Mouse (Mus musculus) embryo, embryonic 11.5 days (tissue): Measurements from ENCODE around the gene Gnaz.

Experiments used
- DNase-seq: peaks from one replicate; pipeline ENCODE4 v3.0.0-alpha.2; 2012; ENCODE audit warnings: low read depth, low spot score

Gene Gnaz

DNA sequence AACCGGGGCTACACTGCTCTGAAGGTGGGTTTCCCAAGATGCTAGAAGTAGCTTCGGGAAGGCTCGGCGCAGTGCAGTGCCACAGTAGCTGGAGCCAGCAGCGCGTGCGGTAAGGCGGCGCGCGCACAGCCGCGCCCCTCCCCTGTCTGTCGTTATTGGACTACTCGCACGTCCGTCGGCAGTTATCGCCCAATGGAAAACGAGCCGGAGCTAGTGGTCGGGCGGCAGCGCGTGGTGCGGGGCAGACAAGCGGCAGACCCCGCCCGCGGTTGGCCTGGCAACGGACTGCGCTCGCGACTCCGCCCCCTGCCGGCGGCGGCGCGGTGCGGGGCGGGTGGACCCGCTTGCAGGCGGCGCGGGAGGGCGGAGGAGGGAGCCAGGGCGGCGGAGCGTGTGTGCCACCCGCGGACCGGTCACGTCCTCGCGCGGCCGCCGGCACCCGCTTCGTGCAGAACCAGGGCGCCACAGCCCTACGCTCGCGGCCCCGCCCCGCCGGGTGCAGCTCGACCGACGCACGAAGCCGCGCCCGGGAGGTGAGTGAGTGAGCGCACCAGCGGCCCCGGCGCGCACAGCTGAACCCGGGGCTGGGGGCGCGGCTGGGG lies at the start of gene Gnaz:
Gene Gnaz, plus strand, starts transcription at position 328 of the 602 bp plus-strand sequence.
- DNase-seq = peak; percentile 94

DNA sequence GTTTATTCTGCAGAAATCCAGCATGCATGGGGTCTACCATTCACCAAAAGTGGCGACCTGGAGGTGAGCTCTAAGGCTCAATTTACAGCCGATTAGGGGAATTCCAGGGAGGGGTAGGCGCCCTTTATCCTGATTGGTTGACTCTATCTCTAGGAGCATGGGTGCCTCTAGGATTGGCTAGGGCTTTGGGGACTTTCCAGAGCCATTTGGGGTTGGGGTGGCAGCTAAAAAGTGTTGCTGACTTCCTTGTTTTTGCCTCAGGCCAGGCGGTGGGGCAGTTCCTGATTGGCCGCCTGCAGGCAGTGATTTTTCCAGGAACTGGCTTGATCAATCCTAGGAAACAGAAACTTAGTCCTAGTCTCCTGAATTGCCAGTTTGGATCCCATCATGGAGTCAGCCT lies 47.7 kb upstream of the Gnaz start:
- no peak for DNase-seq

DNA sequence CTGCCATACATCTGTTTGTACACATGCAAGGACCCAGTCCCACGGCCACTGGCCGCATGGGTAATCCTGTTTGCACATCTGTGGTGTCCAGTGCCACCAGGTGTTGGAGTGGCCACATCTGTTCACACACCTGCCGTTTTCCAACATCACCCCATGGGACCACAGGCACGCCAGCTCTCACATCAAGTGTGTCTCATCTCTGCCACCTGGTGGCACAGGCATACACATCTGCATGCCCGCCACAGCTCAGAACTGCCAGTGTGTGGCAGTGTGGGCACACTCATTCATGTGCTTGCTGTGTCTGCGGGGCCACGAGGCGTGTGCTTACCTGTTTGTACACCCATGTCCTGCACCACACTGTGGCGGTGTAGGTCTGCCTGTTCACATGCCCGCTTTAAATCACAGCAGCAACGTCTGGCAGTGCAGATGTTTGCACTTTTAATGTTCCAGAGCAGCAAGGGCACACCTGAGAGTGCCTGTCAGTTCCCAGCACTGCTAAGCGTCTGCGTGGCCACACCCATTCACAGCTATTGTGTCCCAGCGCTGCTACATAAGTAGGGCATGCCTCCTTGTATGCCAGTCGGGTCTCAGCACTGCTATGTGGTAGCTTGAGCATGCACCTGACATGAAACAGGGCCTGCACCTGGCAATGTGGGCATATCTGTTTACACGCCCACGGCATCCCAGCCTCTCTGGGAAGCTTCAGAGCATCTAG lies 46.0 kb upstream of the Gnaz start:
- no peak for DNase-seq

DNA sequence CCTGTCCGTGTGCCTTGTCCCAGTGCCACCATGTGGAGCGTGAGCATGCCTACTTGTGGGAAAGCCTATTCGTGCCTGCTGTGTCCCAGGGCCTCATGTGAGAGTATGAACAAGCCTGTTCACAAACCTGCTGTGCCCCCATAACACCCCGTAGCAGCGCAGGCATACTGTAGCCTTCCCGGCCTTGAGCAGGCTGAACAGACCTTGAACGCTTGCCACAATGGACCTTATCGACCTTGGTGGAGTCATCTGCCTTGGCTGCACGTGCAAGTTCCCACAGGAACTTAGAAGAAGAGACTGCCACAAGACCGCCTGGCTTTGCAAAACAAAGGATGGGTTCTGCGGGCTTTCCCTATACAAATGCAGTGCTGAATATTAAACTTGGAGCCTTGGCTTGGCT lies 45.4 kb upstream of the Gnaz start:
- no peak for DNase-seq

DNA sequence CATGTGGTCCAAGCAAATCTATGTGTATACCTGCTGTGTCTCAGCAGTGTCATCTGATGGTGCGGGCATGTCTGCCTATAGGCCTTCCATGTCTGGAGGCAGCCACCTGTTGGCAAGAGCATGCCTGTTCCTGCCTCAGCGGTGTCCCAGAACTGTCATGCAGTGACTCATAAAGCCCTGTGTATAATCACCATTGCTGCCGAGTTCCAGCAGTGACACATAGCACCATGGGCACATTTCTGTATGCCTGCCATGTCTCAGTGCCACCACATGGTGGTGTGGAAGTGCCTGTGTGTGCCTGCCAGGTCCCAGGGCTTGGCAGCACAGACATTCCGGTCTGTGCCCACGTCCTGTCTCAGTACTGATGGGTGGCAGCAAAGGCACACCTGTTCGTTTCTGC lies 44.2 kb upstream of the Gnaz start:
- no peak for DNase-seq

DNA sequence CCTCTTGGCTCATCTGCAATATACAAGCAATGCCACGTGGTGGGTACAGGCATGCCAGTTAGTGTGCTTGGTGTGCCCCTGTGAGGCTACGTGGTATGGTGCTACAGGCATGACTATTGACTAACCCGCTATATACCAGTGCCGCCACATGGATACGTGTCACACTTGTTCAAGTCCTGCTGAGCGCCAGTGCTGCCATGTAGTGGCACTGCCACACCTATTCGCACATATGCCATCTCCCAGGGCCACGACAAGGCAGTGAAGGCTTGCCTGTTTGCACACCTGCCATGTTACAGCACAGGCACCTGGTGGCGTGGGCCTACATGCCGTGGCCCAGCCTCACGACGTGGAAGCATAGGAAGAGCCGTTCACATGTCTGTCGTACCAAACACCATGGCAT lies 42.7 kb upstream of the Gnaz start:
- DNase-seq = no peak

DNA sequence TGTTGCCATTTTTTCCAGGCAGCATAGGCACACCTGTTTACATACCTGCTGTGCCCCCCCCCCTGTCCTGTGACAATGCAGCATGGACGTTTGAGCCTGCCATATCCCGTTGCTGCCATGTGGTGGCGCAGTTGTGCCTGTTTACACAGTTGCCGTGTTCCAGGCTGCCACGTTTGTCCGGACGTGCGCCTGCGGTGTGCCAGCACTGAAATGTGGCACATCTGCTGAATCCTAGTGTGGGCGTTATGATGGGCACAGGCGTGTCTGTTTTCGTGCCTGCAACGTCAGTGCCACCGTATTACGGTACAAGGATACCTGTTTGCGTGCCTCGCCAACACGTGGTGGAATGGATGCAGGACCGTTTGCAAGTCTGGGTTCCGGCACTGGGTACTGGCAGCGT lies 41.7 kb upstream of the Gnaz start:
- no peak for DNase-seq

DNA sequence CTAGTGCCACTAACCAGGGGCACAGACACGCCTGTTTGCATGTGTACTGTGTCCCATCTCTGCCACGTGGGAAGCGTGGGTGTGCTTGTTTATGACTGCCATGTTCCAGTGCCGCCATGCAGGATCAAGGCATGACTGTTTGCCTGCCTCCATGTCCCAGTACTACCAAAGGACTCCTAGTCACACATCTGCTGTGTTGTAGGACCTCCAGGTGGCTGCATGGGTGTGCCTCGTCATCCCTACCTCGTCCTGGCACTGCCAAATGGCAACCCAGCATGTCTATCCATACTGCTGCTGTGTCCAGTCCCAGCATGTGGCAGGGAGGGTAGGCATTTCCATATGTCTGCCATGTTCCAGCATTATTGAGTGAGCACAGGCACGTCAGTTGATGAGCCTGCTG lies 38.7 kb upstream of the Gnaz start:
- no peak for DNase-seq

DNA sequence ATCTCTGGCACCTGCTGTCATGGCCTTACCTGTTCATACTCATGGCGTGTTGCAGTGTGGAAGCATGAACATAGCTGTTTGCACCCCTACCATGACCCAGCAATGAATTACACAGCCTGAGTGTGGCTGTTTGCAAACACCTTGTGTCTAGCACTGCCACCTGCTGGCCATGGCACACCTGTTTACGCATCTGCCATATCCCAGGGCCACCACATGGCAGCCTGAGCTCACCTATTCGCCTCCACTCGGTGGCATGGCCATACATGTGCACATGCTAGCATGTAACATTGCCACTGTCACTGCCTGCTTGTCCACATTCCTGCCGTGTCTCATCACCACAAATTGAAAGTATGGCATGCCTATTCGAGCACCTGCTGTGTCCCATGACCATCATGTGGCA lies 37.4 kb upstream of the Gnaz start:
- DNase-seq = no peak

DNA sequence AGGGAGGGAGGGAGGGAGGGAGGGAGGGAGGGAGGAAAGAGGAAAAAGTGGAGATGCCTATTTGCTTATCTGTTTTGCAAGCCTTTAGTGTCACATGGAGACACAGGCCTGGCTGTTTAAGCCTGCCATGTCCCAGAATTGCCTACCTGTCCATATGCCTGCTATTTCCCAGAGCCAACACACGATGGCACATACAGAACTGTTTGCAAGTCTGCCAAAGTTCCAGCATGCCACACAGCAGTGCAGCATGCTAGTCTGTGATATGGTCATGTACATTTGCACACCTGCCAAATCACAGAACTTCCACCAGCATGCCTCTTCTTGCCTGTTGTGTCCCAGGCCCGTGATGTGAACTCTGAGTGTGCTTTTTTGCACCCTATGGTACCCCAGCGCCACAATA lies 36.4 kb upstream of the Gnaz start:
- DNase-seq = no peak

DNA sequence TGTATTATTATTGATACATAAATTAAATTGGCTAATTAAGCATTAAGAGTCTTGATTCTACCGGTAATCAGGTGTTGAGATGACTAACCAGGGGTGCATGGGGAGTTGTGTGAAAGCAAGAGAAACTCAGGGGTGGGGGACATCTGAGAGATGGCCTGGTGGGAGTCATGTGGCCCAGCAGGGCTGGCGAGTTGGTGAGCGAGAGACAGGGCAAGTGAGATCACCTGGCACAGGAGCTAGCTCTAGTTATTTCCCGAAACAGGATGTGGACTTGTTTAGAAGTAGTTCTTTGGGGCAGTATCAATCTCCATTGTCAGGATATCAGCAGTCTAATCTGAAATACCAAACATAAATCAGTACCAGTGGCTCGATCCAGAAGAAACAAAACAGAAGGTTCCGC lies 35.3 kb upstream of the Gnaz start:
- DNase-seq = no peak

DNA sequence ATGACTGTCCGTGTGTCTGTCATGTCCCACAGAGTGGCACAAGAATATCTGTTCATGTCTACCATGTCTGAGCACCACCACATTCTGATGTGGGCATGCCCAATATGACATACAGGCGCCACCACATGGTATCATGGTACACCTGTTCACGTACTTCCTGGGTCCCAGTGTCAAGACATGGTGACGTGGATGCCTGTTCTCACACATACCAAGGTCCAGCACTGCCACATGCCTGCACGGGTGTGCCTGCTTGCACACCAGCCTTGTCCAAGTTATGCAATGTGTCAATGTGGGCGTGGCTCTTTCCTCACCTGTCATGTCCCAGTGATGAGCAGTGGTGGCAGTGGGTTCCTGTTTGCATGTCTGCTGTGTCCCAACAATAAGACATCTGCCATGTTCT lies 34.5 kb upstream of the Gnaz start:
- DNase-seq = no peak

DNA sequence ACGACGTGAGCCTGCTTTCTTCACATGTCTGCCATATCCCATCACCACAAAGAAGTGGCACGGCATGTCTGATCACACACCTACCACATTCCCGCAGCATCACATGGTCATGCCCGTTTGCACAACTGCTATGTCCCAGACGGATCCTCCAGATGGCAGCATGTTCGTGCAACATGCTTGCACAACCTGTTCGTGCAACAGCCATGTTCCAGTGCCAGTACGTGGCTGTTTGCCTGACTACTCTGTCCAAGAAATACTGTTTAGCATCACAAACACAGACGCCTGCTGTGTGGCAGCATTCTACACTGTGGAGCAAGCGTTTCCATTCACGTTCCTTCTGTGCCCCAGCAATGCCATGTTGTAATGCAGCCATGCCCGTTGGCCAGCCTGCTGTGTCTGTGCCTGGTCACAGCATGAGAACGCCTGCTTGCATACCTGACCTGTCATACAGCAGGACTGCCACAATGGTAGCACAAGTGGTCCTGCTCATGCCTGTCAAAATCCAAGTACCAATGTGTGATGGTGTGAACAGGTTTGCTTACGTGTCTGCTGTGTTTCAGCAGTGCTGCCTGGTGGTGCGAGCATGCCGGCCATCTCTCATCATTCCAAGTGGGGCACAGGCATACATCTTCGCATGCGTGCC lies 33.3 kb upstream of the Gnaz start:
- DNase-seq = no peak

DNA sequence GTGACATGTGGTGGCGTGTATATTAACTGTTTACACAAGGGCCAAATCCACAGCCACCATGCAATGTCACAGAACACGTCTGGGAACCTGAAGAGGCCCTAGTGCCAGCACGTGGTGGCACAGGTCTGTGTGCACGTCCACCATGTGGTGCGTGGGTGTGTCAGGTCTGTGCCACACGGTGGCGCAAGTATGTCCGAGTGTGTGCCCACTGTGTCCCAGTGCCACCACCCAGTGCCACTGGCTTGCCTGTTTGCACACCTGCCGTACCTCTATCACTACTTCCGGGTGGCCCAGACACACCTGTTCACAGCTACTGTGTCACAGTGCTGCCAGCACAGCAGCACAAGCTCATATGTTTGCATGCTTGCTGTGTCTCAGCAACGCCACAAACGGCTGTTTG lies 32.5 kb upstream of the Gnaz start:
- no peak for DNase-seq

DNA sequence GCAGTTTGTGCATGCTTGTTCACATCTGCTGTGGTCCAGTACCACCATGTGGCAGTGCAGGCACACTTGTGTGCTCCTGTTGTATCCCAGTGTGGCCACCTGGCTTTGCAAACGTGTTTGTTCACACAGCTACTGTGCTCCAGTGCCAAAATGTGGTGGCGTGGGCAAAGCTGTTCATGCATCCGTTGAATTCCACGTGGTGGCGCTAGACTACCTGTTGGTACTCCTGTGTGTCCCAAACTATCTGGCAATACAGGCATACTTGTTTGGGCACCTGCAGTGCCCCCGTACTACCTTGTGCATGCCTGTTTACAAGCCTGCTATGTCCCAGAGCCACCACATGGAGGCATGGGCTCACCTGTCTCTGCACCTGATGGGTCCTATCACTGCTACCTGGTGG lies 32.0 kb upstream of the Gnaz start:
- no peak for DNase-seq

DNA sequence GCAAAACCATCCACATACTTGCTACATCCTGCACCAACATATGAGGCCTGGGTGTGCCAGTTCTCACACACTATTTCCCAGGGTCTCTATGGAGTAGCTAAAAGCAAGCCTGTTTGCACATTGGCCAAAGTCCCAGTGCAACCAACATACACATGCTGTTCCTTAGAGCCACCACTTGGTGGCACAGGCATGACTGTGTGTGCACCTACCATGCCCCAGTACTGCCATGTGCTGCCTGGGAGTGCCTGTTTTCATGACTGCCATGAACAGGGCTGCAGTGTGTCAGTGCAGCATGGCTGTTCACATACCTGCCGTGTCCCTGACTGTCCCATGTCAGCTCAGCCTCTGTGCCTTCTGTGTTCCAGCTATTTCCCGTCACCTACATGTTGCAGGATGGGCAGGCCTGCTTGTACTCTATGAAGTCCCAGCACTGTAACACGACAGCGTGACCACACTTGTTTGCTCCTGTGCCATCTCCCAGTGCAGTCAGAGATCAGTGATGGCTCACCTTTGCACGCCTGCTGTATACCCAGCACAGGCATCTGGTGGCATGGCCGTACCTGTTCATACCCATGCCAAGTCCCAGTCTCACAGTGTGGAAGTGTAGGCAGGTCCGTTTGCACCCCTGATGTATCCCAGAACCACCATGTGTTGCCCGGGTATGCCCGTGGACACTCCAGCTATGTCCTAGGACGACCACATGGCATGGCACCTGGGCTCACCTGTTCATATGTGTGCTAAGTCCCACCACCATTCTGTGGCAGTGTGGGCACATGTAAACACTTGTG lies 29.8 kb upstream of the Gnaz start:
- DNase-seq = no peak

DNA sequence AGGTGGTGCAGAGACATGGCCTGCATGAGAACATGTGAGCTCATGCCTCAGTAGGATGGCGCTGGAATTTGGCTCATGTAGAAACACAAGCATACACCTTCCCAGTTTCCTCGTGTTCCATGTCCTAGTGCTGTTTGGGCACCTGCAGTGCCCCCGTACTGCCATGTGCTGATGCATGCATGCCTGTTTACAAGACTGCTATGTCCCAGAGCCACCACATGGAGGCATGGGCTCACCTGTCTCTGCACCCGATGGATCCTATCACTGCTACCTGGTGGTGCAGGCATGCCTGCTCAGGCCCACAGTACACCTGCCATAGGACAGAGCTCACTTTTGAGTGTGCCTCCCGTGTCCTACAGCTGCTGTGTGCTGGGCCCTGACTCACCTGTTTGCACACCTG lies 28.6 kb upstream of the Gnaz start:
- no peak for DNase-seq

DNA sequence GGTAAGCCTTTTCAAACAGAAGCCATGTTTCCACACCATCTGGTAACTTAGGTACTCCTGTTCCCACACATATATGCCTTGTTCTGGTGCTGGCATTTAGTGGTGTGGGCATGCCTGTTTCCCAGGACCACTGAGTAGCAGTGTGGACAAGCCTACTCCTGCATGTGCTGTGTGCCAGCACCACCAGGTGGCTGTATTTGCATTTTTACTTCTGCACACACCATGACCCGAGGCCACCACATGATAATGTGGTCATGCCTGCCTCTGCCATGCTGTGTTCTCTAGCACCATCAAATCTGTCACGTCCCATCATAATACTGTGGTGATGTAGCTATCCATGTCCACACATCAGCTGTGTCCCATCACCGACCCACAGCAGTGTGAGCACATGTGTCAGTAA lies 27.7 kb upstream of the Gnaz start:
- DNase-seq = no peak

DNA sequence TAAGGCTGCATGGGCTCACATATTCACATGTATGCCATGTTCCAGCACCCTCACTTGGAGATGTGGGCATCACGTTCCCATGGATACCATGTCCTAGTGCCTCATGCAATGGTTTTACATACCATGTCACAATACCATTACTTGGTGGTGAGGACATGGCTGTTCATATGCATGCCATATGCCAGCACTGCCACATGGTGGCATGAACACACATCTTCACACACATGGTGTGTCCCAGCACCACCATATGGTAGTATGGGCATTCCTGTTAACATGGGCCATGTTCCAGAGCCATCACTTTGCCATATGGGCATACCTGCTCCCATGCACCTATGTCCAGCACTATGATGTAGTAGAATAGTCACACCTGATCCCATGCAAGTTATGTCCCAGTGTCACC lies 26.2 kb upstream of the Gnaz start:
- DNase-seq = no peak

DNA sequence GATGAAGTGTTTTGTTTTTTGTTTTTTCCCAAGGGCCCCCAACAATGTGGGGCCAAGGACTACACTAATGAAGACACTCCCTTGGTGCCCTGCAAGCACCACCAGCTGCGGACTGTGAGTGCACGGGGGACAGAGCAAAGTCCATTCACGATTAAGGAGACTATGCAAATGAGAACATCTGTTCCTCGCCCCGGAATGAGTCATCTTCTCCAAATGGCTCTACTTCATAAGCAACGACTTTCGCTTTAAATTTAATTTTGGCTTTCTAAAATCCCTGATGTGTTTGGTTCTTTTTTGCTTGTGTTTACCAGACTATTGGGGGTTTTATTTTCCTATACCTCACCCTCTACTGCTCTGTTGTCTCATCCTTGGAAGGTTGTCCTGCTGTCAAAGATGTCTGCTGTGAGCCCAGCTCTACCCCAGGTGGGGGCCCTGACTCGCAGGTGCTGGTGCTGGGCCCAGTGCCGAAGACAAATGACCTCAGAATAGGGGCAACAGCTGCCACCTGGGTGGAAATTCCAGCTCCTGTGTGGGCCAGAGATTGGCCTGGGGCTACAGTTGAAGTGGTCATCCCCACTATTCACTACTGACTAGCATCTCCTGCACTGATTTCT lies 14.0 kb upstream of the Gnaz start:
- no peak for DNase-seq

DNA sequence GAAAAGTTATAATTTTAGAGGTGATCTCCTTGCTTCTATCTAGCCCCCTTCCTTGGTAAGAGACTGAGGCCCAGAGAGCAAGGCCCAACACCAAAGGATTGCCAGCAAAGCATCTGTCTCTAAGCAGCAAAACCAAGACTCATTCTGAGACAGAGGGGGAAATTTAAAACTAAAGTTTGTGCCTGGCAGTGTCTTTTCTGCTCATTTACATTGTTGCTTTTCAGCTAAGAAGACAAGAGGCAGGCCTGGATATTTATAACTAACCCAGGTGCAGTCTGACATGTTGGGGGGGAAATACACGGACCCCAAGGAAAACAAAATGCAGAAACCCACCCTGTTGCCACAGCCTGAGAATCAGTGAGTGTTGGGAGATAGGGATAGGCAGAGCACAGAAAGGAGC lies 2.6 kb upstream of the Gnaz start:
- DNase-seq = no peak

DNA sequence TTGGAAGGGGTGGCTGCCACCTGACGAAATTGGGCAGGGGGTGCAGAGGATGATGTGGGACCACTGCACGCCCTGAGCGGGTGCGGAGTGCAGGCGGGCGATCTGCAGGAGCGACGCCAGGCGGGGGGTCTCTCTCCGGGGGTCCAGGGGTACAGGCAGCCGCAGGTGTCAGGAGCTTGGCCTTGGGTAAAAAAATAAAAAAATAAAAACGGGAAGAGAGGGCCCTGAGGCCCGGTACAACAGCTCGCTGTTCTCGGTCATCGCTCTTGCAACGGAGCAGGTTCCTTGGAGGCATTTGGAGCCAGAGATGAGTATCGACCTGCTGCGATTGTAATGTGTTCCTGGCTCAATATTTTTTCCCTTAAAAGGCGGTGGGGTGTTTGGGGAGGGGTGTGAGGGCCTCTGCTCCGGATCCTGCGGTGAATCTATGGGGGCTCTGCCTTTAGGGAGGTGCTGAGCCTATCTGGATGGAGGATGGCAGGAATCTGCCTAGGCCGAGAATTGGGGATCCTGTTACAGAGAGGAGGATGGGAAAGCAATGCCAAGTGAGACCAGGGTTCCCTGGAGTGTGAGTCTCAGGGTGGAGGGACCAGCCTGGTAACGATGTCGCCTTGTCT lies 782 bp downstream of the Gnaz start:
- DNase-seq = no peak
